Mouse (Mus musculus): ENCODE measurements around the gene Amy2a4.
"Not testable (repeated sequence)": the region's sequence is repeated elsewhere in the genome, so short reads cannot be mapped to it uniquely, and the experiment has no call there.

DNA sequence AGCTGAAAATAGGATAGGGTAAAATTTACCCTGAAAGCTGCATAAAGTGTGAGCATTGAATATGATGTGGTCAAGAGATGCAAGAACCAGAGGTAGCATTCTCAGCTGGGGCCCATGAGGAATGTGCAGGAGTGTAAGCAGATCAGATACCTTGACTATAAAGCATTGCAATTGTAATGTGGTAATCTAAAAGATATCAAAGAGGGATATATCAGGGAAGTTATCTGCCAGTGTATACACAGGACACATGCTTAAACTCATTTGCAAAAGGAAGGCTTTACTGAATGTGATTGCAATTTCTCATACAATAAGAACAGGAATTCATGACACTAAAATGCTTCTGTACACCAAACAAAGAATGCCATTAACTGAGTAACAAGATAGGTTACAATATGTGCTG is 11.7 kb downstream of the Amy2a4 start:
- TF ChIP-seq CTCF (IDR thresholded peaks at IDR 0.05; ENCODE audit: control insufficient read depth, insufficient read depth, low read length); POLR2A (IDR thresholded peaks at IDR 0.05; ENCODE audit: borderline replicate concordance, control insufficient read depth, low read depth, low read length): not testable (repeated sequence)
